Mouse (Mus musculus) forebrain, embryonic 13.5 days (tissue): ENCODE measurements at regions not wholly inside any gene's neighbourhood (a gene's known extent, or its start where the extent isn't known, plus 50 kb on each side); places are given as distances from the start of the nearest gene placed in this dataset.
"Not testable (repeated sequence)": the region's sequence is repeated elsewhere in the genome, so short reads cannot be mapped to it uniquely, and the experiment has no call there.

Experiments used
- ATAC-seq: fragments of 200-750 bp; cut with Nextera tagmentation; 2 replicates; pipeline ENCODE4 v1.8.0; 2017
- H3K27ac ChIP-seq: fragments of 300-500 bp; sonication (generic); 2 replicates; pipeline ENCODE4 v1.5.1; 2015; ENCODE audit warnings: inconsistent platforms, mild to moderate bottlenecking, moderate library complexity
- H3K27me3 ChIP-seq: fragments of 300-500 bp; sonication (generic); 2 replicates; pipeline ENCODE4 v1.6.1; 2015; ENCODE audit warnings: mild to moderate bottlenecking, inconsistent platforms
- H3K36me3 ChIP-seq: fragments of 300-500 bp; sonication (generic); 2 replicates; pipeline ENCODE4 v1.6.1; 2015; ENCODE audit warnings: mild to moderate bottlenecking, inconsistent platforms; ENCODE audit not compliant: poor library complexity, severe bottlenecking
- H3K4me1 ChIP-seq: fragments of 300-500 bp; sonication (generic); 2 replicates; pipeline ENCODE4 v1.6.1; 2015; ENCODE audit warnings: inconsistent platforms
- H3K4me2 ChIP-seq: fragments of 300-500 bp; sonication (generic); 2 replicates; pipeline ENCODE4 v1.6.1; 2015; ENCODE audit warnings: inconsistent platforms, mild to moderate bottlenecking, moderate library complexity
- H3K4me3 ChIP-seq: fragments of 300-500 bp; sonication (generic); 2 replicates; pipeline ENCODE4 v1.5.1; 2015; ENCODE audit warnings: mild to moderate bottlenecking, inconsistent platforms
- H3K9ac ChIP-seq: fragments of 300-500 bp; sonication (generic); 2 replicates; pipeline ENCODE4 v1.6.1; 2015; ENCODE audit warnings: mild to moderate bottlenecking, inconsistent platforms
- H3K9me3 ChIP-seq: fragments of 300-500 bp; sonication (generic); replicated peaks from 2 replicates; pipeline ENCODE4 v1.6.1; 2016; ENCODE audit warnings: inconsistent platforms
- WGBS: fragments of 180-500 bp; shearing (Covaris S2); methylation state at CpG from one replicate; pipeline ENCODE4 v1.1.7; 2015; 5-methylcytosine and 5-hydroxymethylcytosine counted together

DNA sequence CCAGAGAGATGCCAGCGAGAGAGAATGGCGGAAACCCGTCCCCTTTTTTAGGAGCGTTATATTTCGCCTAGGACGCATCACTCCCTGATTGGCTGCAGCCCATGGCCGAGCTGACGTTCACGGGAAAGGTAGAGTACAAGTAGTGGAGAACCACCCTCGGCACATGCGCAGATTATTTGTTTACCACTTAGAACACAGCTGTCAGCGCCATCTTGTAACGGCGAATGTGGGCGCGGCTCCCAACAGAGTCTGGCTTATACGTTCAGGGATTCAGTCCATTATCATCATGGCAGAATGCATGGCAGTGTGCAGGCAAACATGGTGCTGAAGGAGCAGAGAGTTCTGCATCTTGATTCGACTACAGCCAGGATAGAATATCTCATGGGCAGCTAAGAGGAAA, 339.8 kb upstream of the Glra2 start:
- H3K4me3 ChIP-seq, H3K27me3 ChIP-seq, H3K36me3 ChIP-seq, H3K9ac ChIP-seq, H3K27ac ChIP-seq, H3K4me1 ChIP-seq, H3K9me3 ChIP-seq, H3K4me2 ChIP-seq: not testable (repeated sequence)
- WGBS = 76% methylated on average over 14 of the region's 18 CpGs
- ATAC-seq = peak; percentile 33; the same call in 1 of the 2 replicates

DNA sequence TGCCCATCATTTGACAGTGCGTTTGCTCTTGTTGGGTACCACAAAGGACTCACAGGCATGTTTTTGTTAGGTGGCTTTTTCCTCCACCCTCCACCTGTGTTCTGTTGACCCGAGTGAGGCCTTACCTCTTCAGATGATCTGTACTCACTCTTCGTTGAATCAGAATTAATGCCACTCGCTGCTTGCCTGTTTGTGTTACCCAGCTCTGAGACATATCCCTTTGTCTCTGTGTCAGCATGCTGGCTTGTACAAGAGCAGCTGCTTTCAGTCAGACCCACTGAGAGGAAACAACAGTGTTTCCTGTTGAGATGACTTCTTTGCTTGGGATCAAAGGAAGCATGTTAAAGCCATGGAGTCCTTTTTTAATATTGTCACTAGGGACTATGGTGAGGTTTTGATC, 304.0 kb upstream of the Glra2 start:
- Histone ChIP-seq H3K36me3 (no peaks in the 10 kb centered on the region), H3K9ac (no peak overlapping the region), H3K27ac (no peak overlapping the region), H3K4me1 (no peaks in the 10 kb centered on the region), H3K27me3 (no peaks in the 10 kb centered on the region), H3K4me2 (no peak overlapping the region), H3K4me3 (no peak overlapping the region), H3K9me3 (no peaks in the 10 kb centered on the region)
- peak; percentile 75 for ATAC-seq
- 35% methylated on average over 4 of the region's 4 CpGs for WGBS

DNA sequence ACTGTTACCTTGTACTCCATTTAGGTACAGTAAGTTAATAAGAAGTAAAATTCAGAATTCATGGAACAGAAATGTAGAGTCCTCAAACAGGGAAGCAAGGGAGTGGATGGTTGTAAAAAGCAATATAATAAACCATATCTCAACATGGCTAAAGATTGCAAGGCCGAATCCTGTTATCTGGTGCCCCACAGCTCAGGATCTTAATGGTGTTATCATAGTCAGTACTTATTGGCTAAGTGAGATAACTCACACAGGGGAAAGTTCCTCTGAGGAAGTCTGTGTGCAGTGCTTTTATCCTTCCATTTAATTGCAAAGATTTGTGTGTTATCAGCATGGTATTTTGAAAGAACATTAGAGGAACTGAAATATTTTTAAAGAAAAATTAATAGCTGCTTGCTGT, 288.9 kb upstream of the Glra2 start:
- 77% methylated on average over 1 of the region's 1 CpGs for WGBS
- H3K4me3 ChIP-seq = no peak overlapping the region
- no peaks in the 10 kb centered on the region for H3K36me3 ChIP-seq
- H3K9me3 ChIP-seq = no peaks in the 10 kb centered on the region
- no peaks in the 10 kb centered on the region for H3K27me3 ChIP-seq
- ATAC-seq = no peak
- no peak overlapping the region for H3K27ac ChIP-seq
- H3K4me1 ChIP-seq = no peaks in the 10 kb centered on the region
- H3K4me2 ChIP-seq = no peak overlapping the region
- no peak overlapping the region for H3K9ac ChIP-seq

DNA sequence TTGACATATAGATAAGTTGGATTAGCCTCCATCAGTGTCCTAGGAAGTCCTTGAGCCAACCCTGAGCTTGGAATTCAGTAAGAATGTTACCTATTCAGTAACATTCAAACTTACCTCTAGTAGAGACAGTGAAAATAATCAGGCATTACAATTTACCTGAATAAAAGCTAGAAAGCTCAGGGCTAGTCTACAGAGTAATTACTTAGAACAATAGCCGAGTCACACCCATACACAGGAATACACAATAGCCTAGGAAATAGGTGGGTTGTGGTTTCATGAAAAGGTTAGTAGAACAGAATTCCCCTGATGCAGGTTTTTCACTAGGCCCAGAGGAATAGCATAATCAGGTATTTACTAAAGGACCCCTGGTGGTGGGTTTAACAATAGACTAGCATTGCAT, 273.6 kb upstream of the Glra2 start:
- WGBS = 91% methylated on average over 1 of the region's 1 CpGs
- H3K27me3 ChIP-seq, ATAC-seq, H3K36me3 ChIP-seq, H3K4me2 ChIP-seq, H3K4me3 ChIP-seq, H3K9ac ChIP-seq, H3K27ac ChIP-seq, H3K4me1 ChIP-seq, H3K9me3 ChIP-seq: not testable (repeated sequence)
